Mouse (Mus musculus): ENCODE measurements at regions not wholly inside any gene's neighbourhood (a gene's known extent, or its start where the extent isn't known, plus 50 kb on each side); places are given as distances from the start of the nearest gene placed in this dataset.

- TF ChIP-seq CTCF (IDR thresholded peaks at IDR 0.05; ENCODE audit: low read depth) (no peak), EP300 (optimal IDR thresholded peaks at IDR 0.05) (no peak)
Measured at GRCm38 (mm10) chr14:55392390-55392789, 86.2 kb upstream of the Dhrs4 start.
